Mouse (Mus musculus): ENCODE measurements around the gene Amy1. TPM values are rescaled to one million over a fixed set of nuclear protein-coding genes. Genes with fewer than 3 reads are reported as not detected.
"Not testable (repeated sequence)": the region's sequence is repeated elsewhere in the genome, so short reads cannot be mapped to it uniquely, and the experiment has no call there.

Amy1 gene
- 30.5 and 34.7 TPM in 2 replicates for polyA plus RNA-seq (2015; fragmentation: Nextera tagmentation; extraction: Ambion mirVana)

DNA sequence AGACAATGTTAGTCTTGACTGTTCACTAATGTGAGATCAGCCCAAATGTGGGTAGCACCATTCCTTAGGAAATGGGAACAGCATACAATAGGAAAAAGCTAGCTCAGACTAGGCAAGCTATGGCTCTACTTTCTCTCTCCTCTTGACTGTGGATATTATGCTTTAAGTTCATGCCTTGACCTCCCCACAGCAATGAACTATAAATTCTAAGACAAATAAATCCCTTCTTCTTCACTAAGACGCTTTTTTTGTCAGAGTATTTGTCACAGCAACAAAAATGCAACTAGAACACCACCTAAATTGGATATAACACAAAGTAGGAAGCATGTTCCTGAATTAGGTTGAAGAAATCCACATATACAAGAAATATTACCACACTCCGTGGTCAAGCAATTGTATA, at the start of gene Amy1:
Gene Amy1 (minus strand): TSS at position 101 of the 400 bp plus-strand sequence.
- Histone ChIP-seq H3K9me3 (replicated peaks; ENCODE audit: control insufficient read depth, low read length, poor library complexity, severe bottlenecking) (no peaks in the 10 kb centered on the region), H3K4me3 (ENCODE audit: low read depth, low read length) (no peak within 1 kb of the TSS), H3K9ac (ENCODE audit: low read depth, low read length) (no peak within 1 kb of the TSS), H3K27ac (ENCODE audit: low read length) (no peak within 1 kb of the TSS), H3K36me3 (ENCODE audit: control insufficient read depth, insufficient read depth, low read length) (peaks cover 9% of the 10 kb centered on the region), H3K4me1 (ENCODE audit: control insufficient read depth, insufficient read depth, low read length) (no peaks in the 10 kb centered on the region), H3K27me3 (ENCODE audit: control insufficient read depth, insufficient read depth, low read depth, low read length) (no peaks in the 10 kb centered on the region), H3K4me2 (ENCODE audit: low read length) (no peak within 1 kb of the TSS)
- 95% methylated on average over 2 of the region's 2 CpGs for WGBS
- ATAC-seq, result no peak

GRCm38 (mm10) chr3:113654335-113654734, 47.8 kb upstream of the Amy1 start:
- Histone ChIP-seq H3K27me3 (ENCODE audit: control insufficient read depth, insufficient read depth, low read depth, low read length) (no peaks in the 10 kb centered on the region), H3K4me1 (ENCODE audit: control insufficient read depth, insufficient read depth, low read length) (no peaks in the 10 kb centered on the region), H3K4me3 (ENCODE audit: low read depth, low read length) (no peak overlapping the region), H3K36me3 (ENCODE audit: control insufficient read depth, insufficient read depth, low read length) (no peaks in the 10 kb centered on the region), H3K9me3 (replicated peaks; ENCODE audit: control insufficient read depth, low read length, poor library complexity, severe bottlenecking) (no peaks in the 10 kb centered on the region), H3K4me2 (ENCODE audit: low read length) (no peak overlapping the region), H3K9ac (ENCODE audit: low read depth, low read length) (no peak overlapping the region), H3K27ac (ENCODE audit: low read length) (no peak overlapping the region)
- WGBS, result 79% methylated on average over 3 of the region's 3 CpGs
- ATAC-seq, result no peak

DNA sequence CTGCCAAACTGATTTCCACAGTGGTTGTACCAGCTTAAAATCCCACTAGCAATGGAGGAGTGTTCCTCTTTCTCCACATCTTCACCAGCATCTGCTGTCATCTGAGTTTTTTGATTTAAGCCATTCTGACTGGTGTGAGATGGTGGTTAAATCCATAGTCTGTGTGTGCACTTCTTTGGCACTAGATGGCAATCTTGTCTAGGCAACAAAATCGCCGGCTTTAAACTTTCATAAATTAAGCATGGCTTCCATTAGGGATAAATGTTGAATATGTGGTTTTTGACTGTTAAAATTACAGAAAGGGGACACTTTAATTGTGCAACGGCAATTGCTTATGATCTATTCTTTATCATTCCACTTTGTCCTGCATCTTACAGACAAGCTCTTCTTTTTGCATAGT, 44.9 kb upstream of the Amy1 start:
- WGBS, result 46% methylated on average over 3 of the region's 3 CpGs
- not testable (repeated sequence) for H3K9me3 ChIP-seq (replicated peaks; ENCODE audit: control insufficient read depth, low read length, poor library complexity, severe bottlenecking); H3K4me3 ChIP-seq (ENCODE audit: low read depth, low read length); H3K27me3 ChIP-seq (ENCODE audit: control insufficient read depth, insufficient read depth, low read depth, low read length); H3K27ac ChIP-seq (ENCODE audit: low read length); H3K36me3 ChIP-seq (ENCODE audit: control insufficient read depth, insufficient read depth, low read length); H3K9ac ChIP-seq (ENCODE audit: low read depth, low read length); H3K4me2 ChIP-seq (ENCODE audit: low read length); H3K4me1 ChIP-seq (ENCODE audit: control insufficient read depth, insufficient read depth, low read length)
- peak; percentile 71; the same call in 1 of the 2 replicates for ATAC-seq

GRCm38 (mm10) chr3:113639545-113639944, 33.0 kb upstream of the Amy1 start:
- WGBS, result 77% methylated on average over 1 of the region's 1 CpGs
- no peak for ATAC-seq
- Histone ChIP-seq H3K9me3 (replicated peaks; ENCODE audit: control insufficient read depth, low read length, poor library complexity, severe bottlenecking) (no peaks in the 10 kb centered on the region), H3K4me1 (ENCODE audit: control insufficient read depth, insufficient read depth, low read length) (no peaks in the 10 kb centered on the region), H3K27ac (ENCODE audit: low read length) (no peak overlapping the region), H3K27me3 (ENCODE audit: control insufficient read depth, insufficient read depth, low read depth, low read length) (no peaks in the 10 kb centered on the region), H3K4me3 (ENCODE audit: low read depth, low read length) (no peak overlapping the region), H3K9ac (ENCODE audit: low read depth, low read length) (no peak overlapping the region), H3K36me3 (ENCODE audit: control insufficient read depth, insufficient read depth, low read length) (no peaks in the 10 kb centered on the region), H3K4me2 (ENCODE audit: low read length) (no peak overlapping the region)

DNA sequence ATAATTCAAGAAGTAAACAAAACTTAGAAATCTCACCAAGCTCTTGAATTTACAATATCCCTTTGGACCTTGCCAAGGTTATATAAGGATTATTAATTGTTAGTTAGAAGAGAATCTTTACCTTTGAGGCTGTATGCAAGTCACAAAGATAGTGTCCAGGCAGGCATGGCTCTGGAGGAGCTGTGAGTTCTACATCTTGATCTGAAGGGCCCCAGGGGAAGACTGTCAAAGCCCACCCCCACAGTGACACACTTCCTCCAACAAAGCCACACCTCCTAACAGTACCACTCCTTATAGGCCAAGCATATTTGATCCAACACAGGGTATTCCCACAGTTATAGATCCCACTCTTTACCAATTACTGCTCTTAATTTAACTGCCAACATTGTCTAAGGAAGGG, 27.7 kb upstream of the Amy1 start:
- Histone ChIP-seq H3K36me3 (ENCODE audit: control insufficient read depth, insufficient read depth, low read length) (no peaks in the 10 kb centered on the region), H3K4me3 (ENCODE audit: low read depth, low read length) (no peak overlapping the region), H3K9me3 (replicated peaks; ENCODE audit: control insufficient read depth, low read length, poor library complexity, severe bottlenecking) (no peaks in the 10 kb centered on the region), H3K4me1 (ENCODE audit: control insufficient read depth, insufficient read depth, low read length) (peaks cover 5% of the 10 kb centered on the region), H3K27me3 (ENCODE audit: control insufficient read depth, insufficient read depth, low read depth, low read length) (no peaks in the 10 kb centered on the region), H3K9ac (ENCODE audit: low read depth, low read length) (no peak overlapping the region), H3K4me2 (ENCODE audit: low read length) (no peak overlapping the region), H3K27ac (ENCODE audit: low read length) (no peak overlapping the region)
- ATAC-seq, result no peak

GRCm38 (mm10) chr3:113631611-113632010, 25.1 kb upstream of the Amy1 start:
- no peak overlapping the region for H3K27ac ChIP-seq (ENCODE audit: low read length)
- peaks cover 3% of the 10 kb centered on the region; the same call in 1 of the 2 replicates for H3K36me3 ChIP-seq (ENCODE audit: control insufficient read depth, insufficient read depth, low read length)
- no peak overlapping the region for H3K4me3 ChIP-seq (ENCODE audit: low read depth, low read length)
- no peak overlapping the region for H3K4me2 ChIP-seq (ENCODE audit: low read length)
- ATAC-seq, result no peak
- peaks cover 11% of the 10 kb centered on the region for H3K4me1 ChIP-seq (ENCODE audit: control insufficient read depth, insufficient read depth, low read length)
- no peaks in the 10 kb centered on the region for H3K9me3 ChIP-seq (replicated peaks; ENCODE audit: control insufficient read depth, low read length, poor library complexity, severe bottlenecking)
- no peak overlapping the region for H3K9ac ChIP-seq (ENCODE audit: low read depth, low read length)
- H3K27me3 ChIP-seq (ENCODE audit: control insufficient read depth, insufficient read depth, low read depth, low read length), result no peaks in the 10 kb centered on the region

GRCm38 (mm10) chr3:113630564-113630963, 24.1 kb upstream of the Amy1 start:
- Histone ChIP-seq H3K4me3 (ENCODE audit: low read depth, low read length) (peak overlapping the region; percentile 58), H3K27me3 (ENCODE audit: control insufficient read depth, insufficient read depth, low read depth, low read length) (no peaks in the 10 kb centered on the region), H3K4me2 (ENCODE audit: low read length) (peak overlapping the region; percentile 73), H3K9me3 (replicated peaks; ENCODE audit: control insufficient read depth, low read length, poor library complexity, severe bottlenecking) (no peaks in the 10 kb centered on the region), H3K4me1 (ENCODE audit: control insufficient read depth, insufficient read depth, low read length) (peaks cover 11% of the 10 kb centered on the region), H3K27ac (ENCODE audit: low read length) (peak overlapping the region; percentile 97), H3K9ac (ENCODE audit: low read depth, low read length) (peak overlapping the region; percentile 83), H3K36me3 (ENCODE audit: control insufficient read depth, insufficient read depth, low read length) (peaks cover 3% of the 10 kb centered on the region; the same call in 1 of the 2 replicates)
- WGBS, result 17% methylated on average over 13 of the region's 13 CpGs
- ATAC-seq, result peak; percentile 14

DNA sequence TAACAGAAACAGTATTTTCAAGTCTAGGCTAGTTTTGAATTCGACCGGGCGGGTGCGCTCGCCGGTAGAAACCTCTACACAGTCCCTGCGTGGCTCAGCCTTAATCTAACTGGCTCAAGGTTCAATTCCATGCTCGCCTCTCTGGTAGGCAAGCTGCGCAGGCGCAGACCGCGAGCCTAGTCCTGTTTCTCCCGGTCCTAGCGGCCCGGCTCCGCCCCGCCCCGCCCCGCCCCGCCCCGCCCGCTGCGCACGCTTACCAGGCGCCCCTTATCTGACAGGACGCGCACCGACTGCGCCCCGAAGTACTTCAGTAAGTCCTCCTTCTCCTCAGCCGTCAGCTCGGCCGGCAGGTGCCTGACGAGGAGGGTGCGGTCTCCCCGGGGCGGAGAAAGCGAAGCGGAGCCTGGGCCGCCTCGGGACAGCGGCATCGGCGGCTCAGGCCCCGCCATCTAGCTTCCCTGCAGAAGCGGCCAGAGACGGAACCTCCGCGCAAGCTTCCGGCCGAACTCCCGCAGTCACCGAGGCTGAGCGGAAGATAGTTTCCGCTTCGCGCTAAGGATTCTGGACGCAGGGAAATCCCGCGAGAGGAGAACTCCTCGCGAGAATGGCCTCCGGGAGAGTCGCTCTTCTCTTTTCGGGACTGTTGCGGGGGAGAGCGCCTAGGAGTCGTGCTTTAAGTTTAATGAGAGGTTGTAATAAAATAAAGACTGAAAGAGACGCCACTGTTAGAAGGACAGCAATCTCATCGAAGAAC, 23.3 kb upstream of the Amy1 start, which contains the start of gene Rnpc3:
Gene Rnpc3 (minus strand): TSS at position 544 of the 754 bp plus-strand sequence.
- Histone ChIP-seq H3K27me3 (ENCODE audit: control insufficient read depth, insufficient read depth, low read depth, low read length) (no peaks in the 10 kb centered on the region), H3K9ac (ENCODE audit: low read depth, low read length) (peak within 1 kb of the TSS; percentile 83), H3K4me1 (ENCODE audit: control insufficient read depth, insufficient read depth, low read length) (peaks cover 11% of the 10 kb centered on the region), H3K9me3 (replicated peaks; ENCODE audit: control insufficient read depth, low read length, poor library complexity, severe bottlenecking) (no peaks in the 10 kb centered on the region), H3K4me2 (ENCODE audit: low read length) (peak within 1 kb of the TSS; percentile 73), H3K4me3 (ENCODE audit: low read depth, low read length) (peak within 1 kb of the TSS; percentile 58), H3K27ac (ENCODE audit: low read length) (peak within 1 kb of the TSS; percentile 97), H3K36me3 (ENCODE audit: control insufficient read depth, insufficient read depth, low read length) (peaks cover 3% of the 10 kb centered on the region; the same call in 1 of the 2 replicates)
- under 1% methylated on average over 69 of the region's 70 CpGs for WGBS
- ATAC-seq, result peak; percentile 98

- Histone ChIP-seq H3K4me3 (ENCODE audit: low read depth, low read length) (no peak overlapping the region), H3K27me3 (ENCODE audit: control insufficient read depth, insufficient read depth, low read depth, low read length) (no peaks in the 10 kb centered on the region), H3K4me2 (ENCODE audit: low read length) (no peak overlapping the region), H3K27ac (ENCODE audit: low read length) (no peak overlapping the region), H3K9me3 (replicated peaks; ENCODE audit: control insufficient read depth, low read length, poor library complexity, severe bottlenecking) (no peaks in the 10 kb centered on the region), H3K36me3 (ENCODE audit: control insufficient read depth, insufficient read depth, low read length) (0 out of 2 replicates have a peak, but pooled peaks cover 3% of the 10 kb centered on the region), H3K9ac (ENCODE audit: low read depth, low read length) (no peak overlapping the region), H3K4me1 (ENCODE audit: control insufficient read depth, insufficient read depth, low read length) (no peaks in the 10 kb centered on the region)
- ATAC-seq, result 0 out of 2 replicates have a peak, but pooled peaks have one; percentile 14
- WGBS, result 40% methylated on average over 1 of the region's 1 CpGs
Measured at GRCm38 (mm10) chr3:113590844-113591243, 15.7 kb downstream of the Amy1 start.
